Mouse (Mus musculus) lung, postnatal 0 days (tissue): ENCODE results near the gene Ppp1r36. TPM values are rescaled to one million over a fixed set of nuclear protein-coding genes. Genes with fewer than 3 reads are reported as not detected.

ENCODE experiments used
- ATAC-seq: fragments of 200-750 bp; cut with Nextera tagmentation; 2 replicates; pipeline ENCODE4 v1.8.0; 2017; ENCODE audit warnings: moderate library complexity
- DNase-seq: peaks from one replicate; pipeline ENCODE4 v3.0.0-alpha.2; 2016; ENCODE audit warnings: low spot score
- H3K27ac ChIP-seq: fragments of 300-500 bp; sonication (generic); 2 replicates; pipeline ENCODE4 v1.5.1; 2014; ENCODE audit warnings: antibody characterized with exemption, mild to moderate bottlenecking, low read length, mixed read lengths
- H3K27me3 ChIP-seq: fragments of 300-500 bp; sonication (generic); replicated peaks from 2 replicates; pipeline ENCODE4 v1.6.1; 2014; ENCODE audit warnings: low read length, mixed read lengths; ENCODE audit not compliant: insufficient read depth
- H3K36me3 ChIP-seq: fragments of 300-500 bp; sonication (generic); 2 replicates; pipeline ENCODE4 v1.6.1; 2014; ENCODE audit warnings: low read length, mixed read lengths; ENCODE audit not compliant: insufficient read depth
- H3K4me1 ChIP-seq: fragments of 300-500 bp; sonication (generic); 2 replicates; pipeline ENCODE4 v1.6.1; 2014; ENCODE audit warnings: antibody characterized with exemption, low read depth, low read length, mixed read lengths; ENCODE audit not compliant: insufficient read depth
- H3K4me2 ChIP-seq: fragments of 300-500 bp; sonication (generic); replicated peaks from 2 replicates; pipeline ENCODE4 v1.6.1; 2014; ENCODE audit warnings: low read depth, mild to moderate bottlenecking, low read length, moderate library complexity, mixed read lengths
- H3K4me3 ChIP-seq: fragments of 300-500 bp; sonication (generic); 2 replicates; pipeline ENCODE4 v1.5.1; 2014; ENCODE audit warnings: low read depth, low read length
- H3K9ac ChIP-seq: fragments of 300-500 bp; sonication (generic); replicated peaks from 2 replicates; pipeline ENCODE4 v1.6.1; 2014; ENCODE audit warnings: low read depth, mild to moderate bottlenecking
- H3K9me3 ChIP-seq: fragments of 300-500 bp; sonication (generic); 2 replicates; pipeline ENCODE4 v1.6.1; 2016; ENCODE audit warnings: low read length, mixed read lengths
- CTCF ChIP-seq: IDR thresholded peaks from 2 replicates; pipeline ENCODE4 v1.5.1; 2016; ENCODE audit warnings: antibody characterized with exemption, mild to moderate bottlenecking
- EP300 ChIP-seq: IDR thresholded peaks from 2 replicates; pipeline ENCODE4 v1.6.1; 2016; ENCODE audit warnings: antibody characterized with exemption, mild to moderate bottlenecking, control low read depth
- WGBS: fragments of 180-500 bp; shearing (Covaris S2); extraction: QIAGEN DNeasy Blood & Tissue Kit; methylation state at CpG from one replicate; pipeline ENCODE4 v1.1.7; 2014; 5-methylcytosine and 5-hydroxymethylcytosine counted together
- polyA plus RNA-seq: library from polyadenylated mRNA; unstranded; fragments of >200 nt; fragmentation: Nextera tagmentation; extraction: Ambion mirVana; gene quantifications from 2 replicates; pipeline ENCODE4 v1.2.1, GENCODE M21; 2015

Ppp1r36 gene
- polyA plus RNA-seq, 1 experiment from 2014 or later: 11.5 TPM

DNA sequence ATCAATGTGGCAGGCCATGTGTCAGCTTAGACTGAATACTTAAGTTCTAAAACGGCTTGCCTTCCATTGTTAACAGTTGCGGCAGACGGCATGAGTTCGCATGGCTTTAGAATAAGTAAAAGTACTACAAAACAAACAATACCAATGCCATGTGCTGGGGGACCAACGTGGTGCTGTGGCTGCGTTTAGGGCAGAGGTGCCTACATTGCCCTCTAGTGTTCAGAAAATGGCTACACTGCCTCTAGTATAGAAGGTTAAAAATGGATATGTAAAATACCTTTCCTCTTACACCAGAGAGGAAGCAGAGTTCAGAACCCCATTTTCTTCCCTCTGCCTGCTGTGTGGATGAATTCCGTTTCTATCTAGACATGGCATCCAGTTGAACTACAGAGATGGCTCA is 40.7 kb upstream of the Ppp1r36 start:
- TF ChIP-seq EP300 (no peak), CTCF (peak; percentile 78)
- DNase-seq (peak; percentile 59), ATAC-seq (peak; percentile 61)
- Histone ChIP-seq H3K27me3 (no peaks in the 10 kb centered on the region), H3K9ac (no peak overlapping the region), H3K4me3 (no peak overlapping the region), H3K36me3 (no peaks in the 10 kb centered on the region), H3K4me1 (peaks cover 16% of the 10 kb centered on the region; the same call in 1 of the 2 replicates), H3K4me2 (no peak overlapping the region), H3K9me3 (no peaks in the 10 kb centered on the region), H3K27ac (no peak overlapping the region)
- 44% methylated on average over 7 of the region's 7 CpGs for WGBS

DNA sequence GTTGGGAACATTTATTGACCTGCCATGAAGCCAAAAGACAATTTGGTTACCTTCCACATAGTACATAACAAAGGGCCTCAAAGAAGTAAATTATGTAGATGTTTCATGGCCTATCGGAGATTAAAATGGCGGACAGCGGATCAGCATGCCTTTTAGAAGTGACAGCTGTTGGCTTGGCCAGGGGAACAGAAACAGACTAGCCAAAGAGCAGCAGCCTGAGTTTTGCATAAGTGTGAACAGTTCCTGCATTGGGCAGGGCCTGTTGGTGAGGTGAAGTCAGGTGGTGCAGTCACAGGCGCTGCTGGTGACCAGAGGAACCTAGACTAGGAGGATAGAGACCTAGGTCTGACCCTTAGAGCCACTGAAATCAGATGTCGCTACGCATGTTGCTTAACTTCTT is 40.3 kb upstream of the Ppp1r36 start:
- H3K4me3 ChIP-seq: no peak overlapping the region
- H3K4me2 ChIP-seq: no peak overlapping the region
- no peak for TF ChIP-seq EP300
- no peaks in the 10 kb centered on the region for H3K36me3 ChIP-seq
- no peaks in the 10 kb centered on the region for H3K9me3 ChIP-seq
- no peak for DNase-seq
- H3K9ac ChIP-seq: no peak overlapping the region
- H3K27ac ChIP-seq: no peak overlapping the region
- H3K4me1 ChIP-seq: peaks cover 12% of the 10 kb centered on the region; the same call in 1 of the 2 replicates
- H3K27me3 ChIP-seq: no peaks in the 10 kb centered on the region
- WGBS: 91% methylated on average over 6 of the region's 6 CpGs
- ATAC-seq: no peak

DNA sequence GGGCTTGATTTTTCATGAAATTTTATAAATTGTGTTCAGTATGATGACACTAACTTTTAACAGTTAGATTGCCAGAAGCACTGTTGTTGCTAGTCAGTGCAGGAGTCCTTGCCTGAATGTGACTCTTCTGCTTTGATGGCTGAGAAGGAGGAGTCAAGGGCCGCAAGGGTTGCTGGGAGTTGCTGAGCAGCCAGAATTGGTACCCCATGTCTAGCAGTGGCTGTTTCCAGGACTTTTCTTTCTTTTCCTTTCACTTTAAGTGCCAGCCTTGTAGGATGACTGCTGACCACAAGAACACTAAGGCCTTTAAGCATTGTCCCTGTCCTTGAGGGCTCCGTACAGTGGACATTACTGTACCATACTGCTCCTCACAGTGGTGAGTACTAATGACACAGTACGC is 39.6 kb upstream of the Ppp1r36 start:
- Histone ChIP-seq H3K27me3 (no peaks in the 10 kb centered on the region), H3K4me3 (no peak overlapping the region), H3K4me2 (no peak overlapping the region), H3K9ac (no peak overlapping the region), H3K4me1 (peaks cover 6% of the 10 kb centered on the region; the same call in 1 of the 2 replicates), H3K27ac (no peak overlapping the region), H3K9me3 (no peaks in the 10 kb centered on the region), H3K36me3 (no peaks in the 10 kb centered on the region)
- WGBS: 87% methylated on average over 3 of the region's 3 CpGs
- no peak for DNase-seq
- TF ChIP-seq CTCF (no peak), EP300 (no peak)
- ATAC-seq: no peak

DNA sequence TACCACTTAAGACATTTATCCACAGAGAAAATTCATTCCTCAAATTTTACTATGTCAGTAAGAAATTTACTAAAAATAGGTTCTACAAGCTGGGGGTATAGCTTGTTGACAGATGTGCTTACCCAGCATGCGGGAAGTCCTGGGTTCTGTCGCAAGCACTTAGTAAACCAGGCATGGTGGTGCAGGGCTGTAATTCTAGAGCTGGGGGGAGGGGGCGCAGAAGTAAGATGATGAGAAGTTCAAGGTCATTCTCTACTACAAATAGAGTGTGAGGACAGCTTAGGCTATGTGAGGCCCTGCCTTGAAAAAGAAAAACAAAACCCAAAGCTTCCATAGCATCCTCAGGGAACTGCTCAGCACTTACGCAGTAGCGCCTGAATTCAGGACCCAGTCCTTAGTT is 38.8 kb upstream of the Ppp1r36 start:
- H3K36me3 ChIP-seq: no peaks in the 10 kb centered on the region
- H3K9ac ChIP-seq: no peak overlapping the region
- WGBS: 71% methylated on average over 5 of the region's 5 CpGs
- H3K27ac ChIP-seq: no peak overlapping the region
- H3K4me3 ChIP-seq: no peak overlapping the region
- peaks cover 3% of the 10 kb centered on the region; the same call in 1 of the 2 replicates for H3K4me1 ChIP-seq
- H3K4me2 ChIP-seq: no peak overlapping the region
- no peak for TF ChIP-seq EP300
- TF ChIP-seq CTCF: no peak
- no peaks in the 10 kb centered on the region for H3K9me3 ChIP-seq
- ATAC-seq (no peak), DNase-seq (no peak)
- H3K27me3 ChIP-seq: no peaks in the 10 kb centered on the region

DNA sequence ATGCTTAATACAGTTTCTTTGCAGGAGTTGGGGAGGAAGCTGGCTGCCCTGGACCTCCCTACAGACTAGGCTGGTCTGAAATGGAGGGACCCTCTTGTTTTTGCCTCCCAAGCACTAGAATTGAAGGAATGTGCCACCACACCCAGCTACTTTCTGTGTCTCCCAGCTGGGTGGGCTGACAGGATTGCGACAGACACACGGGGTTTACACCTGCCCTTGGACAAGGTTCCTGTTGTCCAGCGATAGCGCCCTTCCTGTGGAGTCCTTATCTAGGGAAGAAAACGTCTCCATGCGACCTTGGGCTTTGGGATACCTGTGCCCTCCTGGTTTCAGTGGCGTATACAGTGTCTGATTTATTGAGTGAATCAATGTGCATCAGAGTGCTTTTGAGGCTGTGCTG is 37.2 kb upstream of the Ppp1r36 start:
- H3K36me3 ChIP-seq: no peaks in the 10 kb centered on the region
- H3K4me2 ChIP-seq: no peak overlapping the region
- no peaks in the 10 kb centered on the region for H3K27me3 ChIP-seq
- no peak overlapping the region for H3K4me3 ChIP-seq
- no peak for DNase-seq
- H3K27ac ChIP-seq: no peak overlapping the region
- H3K9ac ChIP-seq: no peak overlapping the region
- 55% methylated on average over 7 of the region's 7 CpGs for WGBS
- no peak for TF ChIP-seq EP300
- TF ChIP-seq CTCF: no peak
- H3K9me3 ChIP-seq: no peaks in the 10 kb centered on the region
- no peak for ATAC-seq
- peaks cover 3% of the 10 kb centered on the region; the same call in 1 of the 2 replicates for H3K4me1 ChIP-seq

DNA sequence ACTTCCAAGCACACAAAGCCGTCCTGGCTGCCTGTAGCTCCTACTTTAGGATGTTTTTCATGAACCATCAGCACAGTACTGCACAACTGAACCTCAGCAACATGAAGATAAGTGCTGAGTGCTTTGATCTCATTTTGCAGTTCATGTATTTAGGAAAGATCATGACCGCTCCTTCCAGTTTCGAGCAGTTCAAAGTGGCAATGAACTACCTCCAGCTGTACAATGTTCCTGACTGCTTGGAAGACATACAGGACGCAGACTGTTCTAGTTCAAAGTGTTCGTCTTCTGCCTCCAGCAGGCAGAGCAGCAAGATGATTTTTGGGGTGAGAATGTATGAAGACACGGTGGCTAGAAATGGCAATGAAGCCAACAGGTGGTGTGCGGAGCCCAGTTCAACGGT is 32.0 kb upstream of the Ppp1r36 start:
- H3K27me3 ChIP-seq: no peaks in the 10 kb centered on the region
- H3K9me3 ChIP-seq: no peaks in the 10 kb centered on the region
- peaks cover 9% of the 10 kb centered on the region for H3K36me3 ChIP-seq
- ATAC-seq (peak; percentile 48), DNase-seq (peak; percentile 46)
- H3K9ac ChIP-seq: no peak overlapping the region
- no peak overlapping the region for H3K27ac ChIP-seq
- no peaks in the 10 kb centered on the region for H3K4me1 ChIP-seq
- TF ChIP-seq CTCF (0 out of 2 replicates have a peak, but pooled peaks have one; percentile 19), EP300 (no peak)
- WGBS: 70% methylated on average over 8 of the region's 8 CpGs
- no peak overlapping the region for H3K4me2 ChIP-seq
- no peak overlapping the region for H3K4me3 ChIP-seq

DNA sequence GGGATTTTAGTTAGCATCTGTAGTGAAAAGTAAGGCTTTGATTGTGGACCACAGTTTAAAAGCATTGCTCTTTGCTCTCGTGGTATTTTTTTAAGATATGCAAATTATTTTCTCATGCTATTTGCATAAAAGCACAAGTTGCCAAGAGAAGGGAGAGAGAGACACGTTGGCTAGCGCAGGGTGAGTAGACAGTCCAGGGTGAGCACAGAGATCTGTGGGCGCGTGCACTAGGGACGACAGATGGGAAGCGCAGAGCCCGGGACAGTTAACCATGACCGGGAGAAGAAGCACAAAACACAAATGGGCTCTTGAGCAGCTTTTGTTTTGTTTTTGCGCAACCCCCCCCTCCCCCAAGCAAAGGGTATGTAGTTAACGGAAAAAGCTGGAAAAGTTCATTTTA is 28.5 kb upstream of the Ppp1r36 start:
- TF ChIP-seq EP300 (no peak), CTCF (no peak)
- no peak; the same call in 1 of the 2 replicates for ATAC-seq
- 62% methylated on average over 11 of the region's 11 CpGs for WGBS
- DNase-seq: no peak
- Histone ChIP-seq H3K27me3 (no peaks in the 10 kb centered on the region), H3K9ac (no peak overlapping the region), H3K36me3 (peaks cover 9% of the 10 kb centered on the region), H3K9me3 (no peaks in the 10 kb centered on the region), H3K27ac (no peak overlapping the region), H3K4me2 (no peak overlapping the region), H3K4me1 (no peaks in the 10 kb centered on the region), H3K4me3 (no peak overlapping the region)
